Mouse (Mus musculus) adrenal gland, adult 10 weeks (tissue): ENCODE measurements around the gene V1rd19. TPM values are rescaled to one million over a fixed set of nuclear protein-coding genes. Genes with fewer than 3 reads are reported as not detected.

Experiments
- polyA plus RNA-seq: library from polyadenylated mRNA; stranded (reverse); fragments of 350-450 nt; fragmentation: Illumina TruSeq; extraction: RNeasy Lipid Tissue Mini Kit (QIAGEN cat#74804); gene quantifications from one replicate; pipeline ENCODE4 v1.2.3, GENCODE M21; 2014; ENCODE audit warnings: low read depth, low replicate concordance

V1rd19 gene
- polyA plus RNA-seq: not detected

GRCm38 (mm10) chr7:24001391-24001790 is at the start of gene V1rd19:
Gene V1rd19 (plus strand): TSS chr7:24001691.

GRCm38 (mm10) chr7:23974315-23974714 is 27.2 kb upstream of the V1rd19 start, which contains the start of gene Vmn1r181:
Gene Vmn1r181 (plus strand): TSS chr7:23974615.

GRCm38 (mm10) chr7:24052660-24053304 is 51.3 kb downstream of the V1rd19 start, which contains the start of gene Vmn1r183:
Gene Vmn1r183 (plus strand): TSS chr7:24053254.

Other genes starting within 250 kb of the V1rd19 start
- gene Vmn1r174, start 249.4 kb upstream of the V1rd19 start, polyA plus RNA-seq: not detected
- not detected for gene Vmn1r175, start 191.0 kb upstream of the V1rd19 start, polyA plus RNA-seq
- gene Vmn1r176, start 164.3 kb upstream of the V1rd19 start, polyA plus RNA-seq: not detected
- gene Vmn1r177, start 135.2 kb upstream of the V1rd19 start, polyA plus RNA-seq: not detected
- gene Vmn1r178, start 109.7 kb upstream of the V1rd19 start, polyA plus RNA-seq: not detected
- gene Vmn1r179, start 74.7 kb upstream of the V1rd19 start, polyA plus RNA-seq: not detected
- gene Vmn1r180, start 51.1 kb upstream of the V1rd19 start, polyA plus RNA-seq: not detected
- not detected for gene Vmn1r181, start 27.1 kb upstream of the V1rd19 start, polyA plus RNA-seq
- gene Vmn1r183, start 51.6 kb downstream of the V1rd19 start, polyA plus RNA-seq: not detected
- gene Zfp180, start 80.2 kb downstream of the V1rd19 start, polyA plus RNA-seq: 16.9 TPM
- 2.1 TPM for gene Zfp112, start 110.6 kb downstream of the V1rd19 start, polyA plus RNA-seq
- 5.2 TPM for gene Zfp235, start 132.5 kb downstream of the V1rd19 start, polyA plus RNA-seq
- gene Zfp114, start 173.4 kb downstream of the V1rd19 start, polyA plus RNA-seq: 0.41 TPM
- 7.2 TPM for gene Zfp111, start 209.8 kb downstream of the V1rd19 start, polyA plus RNA-seq
- 3.3 TPM for gene Zfp109, start 235.9 kb downstream of the V1rd19 start, polyA plus RNA-seq